Mouse (Mus musculus) embryonic fibroblast, embryonic 13.5 days (primary cell): ENCODE results near the gene Slc25a13. TPM values are rescaled to one million over a fixed set of nuclear protein-coding genes. Genes with fewer than 3 reads are reported as not detected.

Source experiments
- H3K27ac ChIP-seq: 2 replicates; pipeline ENCODE4 v1.5.1; 2012; ENCODE audit warnings: low read length, control low read depth, inconsistent platforms; ENCODE audit not compliant: insufficient read depth
- H3K4me1 ChIP-seq: 2 replicates; pipeline ENCODE4 v1.6.1; 2011; ENCODE audit warnings: low read length; ENCODE audit not compliant: control insufficient read depth, insufficient read depth
- H3K4me3 ChIP-seq: 2 replicates; pipeline ENCODE4 v1.5.1; 2011; ENCODE audit warnings: mild to moderate bottlenecking, control low read depth, low read length; ENCODE audit not compliant: insufficient read depth
- CTCF ChIP-seq: IDR thresholded peaks from 2 replicates; pipeline ENCODE4 v1.5.1; 2011; ENCODE audit warnings: mild to moderate bottlenecking, control low read depth, low read length, moderate library complexity, borderline replicate concordance; ENCODE audit not compliant: insufficient read depth
- POLR2A ChIP-seq: IDR thresholded peaks from 2 replicates; pipeline ENCODE4 v1.6.1; 2011; ENCODE audit warnings: low read depth, mild to moderate bottlenecking, control low read depth, low read length, moderate library complexity
- polyA plus RNA-seq: library from polyadenylated mRNA; stranded (reverse); fragments of >200 nt; gene quantifications from 2 replicates; pipeline ENCODE4 v1.2.4, GENCODE M21; 2011; ENCODE audit warnings: low read depth; ENCODE audit not compliant: missing spikeins, insufficient read length

Slc25a13 gene
- polyA plus RNA-seq, 1 experiment: 9.3 TPM

- no peak overlapping the region for H3K27ac ChIP-seq
- TF ChIP-seq CTCF (no peak), POLR2A (no peak)
- no peak overlapping the region for H3K4me3 ChIP-seq
- H3K4me1 ChIP-seq: peaks cover 3% of the 10 kb centered on the region
Measured at GRCm38 (mm10) chr6:6153426-6153825, 63.5 kb downstream of the Slc25a13 start.

GRCm38 (mm10) chr6:6150811-6151210 is 66.2 kb downstream of the Slc25a13 start:
- H3K4me3 ChIP-seq: no peak overlapping the region
- no peak for TF ChIP-seq CTCF
- no peak for TF ChIP-seq POLR2A
- peaks cover 3% of the 10 kb centered on the region; the same call in 1 of the 2 replicates for H3K4me1 ChIP-seq
- no peak overlapping the region for H3K27ac ChIP-seq

- Histone ChIP-seq H3K4me1 (peaks cover 3% of the 10 kb centered on the region; the same call in 1 of the 2 replicates), H3K4me3 (no peak overlapping the region), H3K27ac (no peak overlapping the region)
- no peak for TF ChIP-seq POLR2A
- TF ChIP-seq CTCF: no peak
Measured at GRCm38 (mm10) chr6:6149751-6150150, 67.2 kb downstream of the Slc25a13 start.

- no peak for TF ChIP-seq POLR2A
- TF ChIP-seq CTCF: no peak
- no peak overlapping the region for H3K4me3 ChIP-seq
- peaks cover 3% of the 10 kb centered on the region; the same call in 1 of the 2 replicates for H3K4me1 ChIP-seq
- no peak overlapping the region for H3K27ac ChIP-seq
Measured at GRCm38 (mm10) chr6:6149329-6149728, 67.6 kb downstream of the Slc25a13 start.

- TF ChIP-seq POLR2A (no peak), CTCF (no peak)
- H3K4me1 ChIP-seq: no peaks in the 10 kb centered on the region
- no peak overlapping the region for H3K27ac ChIP-seq
- no peak overlapping the region for H3K4me3 ChIP-seq
Measured at GRCm38 (mm10) chr6:6145412-6145811, 71.6 kb downstream of the Slc25a13 start.

- Histone ChIP-seq H3K27ac (no peak overlapping the region), H3K4me1 (no peaks in the 10 kb centered on the region), H3K4me3 (no peak overlapping the region)
- TF ChIP-seq POLR2A (no peak), CTCF (no peak)
Measured at GRCm38 (mm10) chr6:6143525-6143924, 73.4 kb downstream of the Slc25a13 start.

- TF ChIP-seq POLR2A (no peak), CTCF (no peak)
- Histone ChIP-seq H3K4me3 (no peak overlapping the region), H3K4me1 (no peaks in the 10 kb centered on the region), H3K27ac (no peak overlapping the region)
Measured at GRCm38 (mm10) chr6:6140370-6140769, 76.6 kb downstream of the Slc25a13 start.

GRCm38 (mm10) chr6:6139061-6139460 is 77.9 kb downstream of the Slc25a13 start:
- Histone ChIP-seq H3K27ac (no peak overlapping the region), H3K4me3 (no peak overlapping the region), H3K4me1 (no peaks in the 10 kb centered on the region)
- TF ChIP-seq POLR2A: no peak
- TF ChIP-seq CTCF: no peak

- no peak overlapping the region for H3K4me3 ChIP-seq
- peak; percentile 28; the same call in 1 of the 2 replicates for TF ChIP-seq CTCF
- TF ChIP-seq POLR2A: no peak
- no peaks in the 10 kb centered on the region for H3K4me1 ChIP-seq
Measured at GRCm38 (mm10) chr6:6136812-6137211, 80.2 kb downstream of the Slc25a13 start.

GRCm38 (mm10) chr6:6134935-6135334 is 82.0 kb downstream of the Slc25a13 start:
- H3K27ac ChIP-seq: no peak overlapping the region
- no peak overlapping the region for H3K4me3 ChIP-seq
- TF ChIP-seq POLR2A: no peak
- no peak for TF ChIP-seq CTCF
- no peaks in the 10 kb centered on the region for H3K4me1 ChIP-seq

More at GRCm38 (mm10) chr6:6136812-6137211, 80.2 kb downstream of the Slc25a13 start:
- no peak overlapping the region for H3K27ac ChIP-seq

- H3K4me1 ChIP-seq: no peaks in the 10 kb centered on the region
- H3K27ac ChIP-seq: no peak overlapping the region
- TF ChIP-seq POLR2A: no peak
- no peak for TF ChIP-seq CTCF
- H3K4me3 ChIP-seq: no peak overlapping the region
Measured at GRCm38 (mm10) chr6:6133556-6134050, 83.4 kb downstream of the Slc25a13 start.
